Mouse (Mus musculus) forebrain, embryonic 15.5 days (tissue): ENCODE results near the gene Col23a1. TPM values are rescaled to one million over a fixed set of nuclear protein-coding genes. Genes with fewer than 3 reads are reported as not detected.

ENCODE experiments used
- ATAC-seq: fragments of 200-750 bp; cut with Nextera tagmentation; replicated peaks from 2 replicates; pipeline ENCODE4 v1.8.0; 2017; ENCODE audit warnings: mild to moderate bottlenecking, moderate TSS enrichment, moderate library complexity
- H3K27ac ChIP-seq: fragments of 300-500 bp; sonication (generic); replicated peaks from 2 replicates; pipeline ENCODE4 v1.5.1; 2015; ENCODE audit warnings: mild to moderate bottlenecking, inconsistent platforms
- H3K27me3 ChIP-seq: fragments of 300-500 bp; sonication (generic); 2 replicates; pipeline ENCODE4 v1.6.1; 2015; ENCODE audit warnings: inconsistent platforms
- H3K36me3 ChIP-seq: fragments of 300-500 bp; sonication (generic); 2 replicates; pipeline ENCODE4 v1.6.1; 2015; ENCODE audit warnings: mild to moderate bottlenecking, inconsistent platforms
- H3K4me1 ChIP-seq: fragments of 300-500 bp; sonication (generic); 2 replicates; pipeline ENCODE4 v1.6.1; 2015; ENCODE audit warnings: inconsistent platforms
- H3K4me2 ChIP-seq: fragments of 300-500 bp; sonication (generic); replicated peaks from 2 replicates; pipeline ENCODE4 v1.6.1; 2015; ENCODE audit warnings: mild to moderate bottlenecking, inconsistent platforms
- H3K4me3 ChIP-seq: fragments of 300-500 bp; sonication (generic); 2 replicates; pipeline ENCODE4 v1.5.1; 2015; ENCODE audit warnings: mild to moderate bottlenecking, inconsistent platforms
- H3K9ac ChIP-seq: fragments of 300-500 bp; sonication (generic); replicated peaks from 2 replicates; pipeline ENCODE4 v1.6.1; 2015; ENCODE audit warnings: mild to moderate bottlenecking, inconsistent platforms
- H3K9me3 ChIP-seq: fragments of 300-500 bp; sonication (generic); 2 replicates; pipeline ENCODE4 v1.6.1; 2016; ENCODE audit warnings: inconsistent platforms
- WGBS: fragments of 180-500 bp; shearing (Covaris S2); methylation state at CpG from one replicate; pipeline ENCODE4 v1.1.7; 2015; ENCODE audit warnings: mixed read lengths; 5-methylcytosine and 5-hydroxymethylcytosine counted together
- polyA plus RNA-seq: library from polyadenylated mRNA; unstranded; fragments of >200 nt; fragmentation: Nextera tagmentation; extraction: Ambion mirVana; gene quantifications from 2 replicates; pipeline ENCODE4 v1.2.1, GENCODE M21; 2015

Col23a1 gene
- polyA plus RNA-seq, 1 experiment from 2014 or later = 4.1 TPM

DNA sequence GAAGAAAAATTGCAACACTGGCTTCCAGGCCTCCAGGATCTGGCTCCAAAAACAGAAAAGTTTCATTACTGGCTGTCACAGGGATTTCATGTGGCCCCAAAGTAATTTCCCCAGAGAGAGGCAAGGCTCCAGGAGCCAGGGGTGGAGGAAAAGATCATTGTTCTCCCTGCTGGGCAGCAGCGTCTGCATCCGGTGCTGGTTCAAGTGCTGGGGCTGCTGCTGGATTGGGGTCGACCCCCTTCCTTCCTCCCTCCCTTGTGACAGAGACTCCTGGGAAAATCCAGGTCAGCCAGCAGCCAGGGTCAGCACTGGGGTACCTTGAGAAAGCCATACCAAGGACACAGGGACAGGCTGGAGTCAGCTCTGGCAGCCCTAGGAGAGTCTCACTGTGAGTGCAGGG is 129.1 kb downstream of the Col23a1 start:
- H3K4me3 ChIP-seq = no peak overlapping the region
- no peaks in the 10 kb centered on the region for H3K4me1 ChIP-seq
- 15% methylated on average over 3 of the region's 3 CpGs for WGBS
- ATAC-seq = no peak
- H3K4me2 ChIP-seq = no peak overlapping the region
- H3K27me3 ChIP-seq = no peaks in the 10 kb centered on the region
- no peak overlapping the region for H3K27ac ChIP-seq
- H3K9ac ChIP-seq = no peak overlapping the region
- H3K9me3 ChIP-seq = no peaks in the 10 kb centered on the region
- no peaks in the 10 kb centered on the region for H3K36me3 ChIP-seq

- Histone ChIP-seq H3K27ac (no peak overlapping the region), H3K4me1 (no peaks in the 10 kb centered on the region), H3K27me3 (no peaks in the 10 kb centered on the region), H3K4me2 (no peak overlapping the region), H3K9ac (no peak overlapping the region), H3K36me3 (no peaks in the 10 kb centered on the region), H3K4me3 (no peak overlapping the region), H3K9me3 (no peaks in the 10 kb centered on the region)
- WGBS = 72% methylated on average over 2 of the region's 2 CpGs
- ATAC-seq = no peak
These were observed 132.2 kb downstream of the Col23a1 start for GRCm38 (mm10) chr11:51421878-51422277.

- 79% methylated on average over 14 of the region's 14 CpGs for WGBS
- ATAC-seq = no peak
These were observed 133.0 kb downstream of the Col23a1 start for GRCm38 (mm10) chr11:51422713-51423112.

DNA sequence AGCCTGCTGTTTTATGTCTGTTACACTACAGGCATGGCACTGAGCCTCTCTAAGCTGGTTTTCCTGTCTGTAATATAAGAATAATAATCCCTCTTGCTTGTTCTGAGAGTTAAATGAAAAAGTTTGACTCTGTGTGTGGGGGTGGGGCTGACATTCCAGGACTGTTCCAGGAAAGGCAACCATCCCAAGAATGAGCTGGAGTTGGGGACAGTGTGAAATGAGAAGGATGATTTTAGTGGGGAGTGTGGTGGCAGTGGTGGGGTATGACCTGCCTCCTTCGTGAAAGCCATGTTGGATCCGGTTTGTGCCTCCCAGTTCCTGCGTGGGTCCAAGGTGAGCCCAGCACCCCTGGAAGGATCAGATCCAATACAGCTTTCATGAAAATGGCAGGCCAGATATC is 136.4 kb downstream of the Col23a1 start:
- Histone ChIP-seq H3K9me3 (no peaks in the 10 kb centered on the region), H3K27me3 (no peaks in the 10 kb centered on the region), H3K4me2 (no peak overlapping the region), H3K4me3 (no peak overlapping the region), H3K36me3 (no peaks in the 10 kb centered on the region), H3K4me1 (peaks cover 5% of the 10 kb centered on the region; the same call in 1 of the 2 replicates), H3K27ac (no peak overlapping the region), H3K9ac (no peak overlapping the region)
- no peak for ATAC-seq
- WGBS = 95% methylated on average over 3 of the region's 3 CpGs

More at GRCm38 (mm10) chr11:51422713-51423112, 133.0 kb downstream of the Col23a1 start:
- Histone ChIP-seq H3K4me2 (no peak overlapping the region), H3K27me3 (no peaks in the 10 kb centered on the region), H3K36me3 (no peaks in the 10 kb centered on the region), H3K9me3 (no peaks in the 10 kb centered on the region), H3K27ac (no peak overlapping the region), H3K4me1 (no peaks in the 10 kb centered on the region), H3K9ac (no peak overlapping the region), H3K4me3 (no peak overlapping the region)

- H3K27ac ChIP-seq = no peak overlapping the region
- H3K9ac ChIP-seq = no peak overlapping the region
- 47% methylated on average over 16 of the region's 16 CpGs for WGBS
- H3K4me2 ChIP-seq = no peak overlapping the region
- peaks cover 5% of the 10 kb centered on the region; the same call in 1 of the 2 replicates for H3K4me1 ChIP-seq
- no peaks in the 10 kb centered on the region for H3K27me3 ChIP-seq
- no peaks in the 10 kb centered on the region for H3K9me3 ChIP-seq
- H3K4me3 ChIP-seq = no peak overlapping the region
- no peak for ATAC-seq
- no peaks in the 10 kb centered on the region for H3K36me3 ChIP-seq
These were observed 139.9 kb downstream of the Col23a1 start for GRCm38 (mm10) chr11:51429428-51430179.

- Histone ChIP-seq H3K36me3 (no peaks in the 10 kb centered on the region), H3K4me1 (peaks cover 5% of the 10 kb centered on the region; the same call in 1 of the 2 replicates), H3K9me3 (no peaks in the 10 kb centered on the region), H3K4me2 (no peak overlapping the region), H3K27me3 (no peaks in the 10 kb centered on the region), H3K4me3 (no peak overlapping the region), H3K27ac (no peak overlapping the region), H3K9ac (no peak overlapping the region)
- 66% methylated on average over 8 of the region's 8 CpGs for WGBS
- ATAC-seq = no peak
These were observed 140.5 kb downstream of the Col23a1 start for GRCm38 (mm10) chr11:51430180-51430578.

GRCm38 (mm10) chr11:51431287-51431686 is 141.6 kb downstream of the Col23a1 start:
- Histone ChIP-seq H3K27me3 (no peaks in the 10 kb centered on the region), H3K4me1 (peaks cover 5% of the 10 kb centered on the region; the same call in 1 of the 2 replicates), H3K36me3 (no peaks in the 10 kb centered on the region), H3K27ac (no peak overlapping the region), H3K4me3 (no peak overlapping the region), H3K9ac (no peak overlapping the region), H3K4me2 (no peak overlapping the region), H3K9me3 (no peaks in the 10 kb centered on the region)
- WGBS = 82% methylated on average over 3 of the region's 3 CpGs
- ATAC-seq = no peak

DNA sequence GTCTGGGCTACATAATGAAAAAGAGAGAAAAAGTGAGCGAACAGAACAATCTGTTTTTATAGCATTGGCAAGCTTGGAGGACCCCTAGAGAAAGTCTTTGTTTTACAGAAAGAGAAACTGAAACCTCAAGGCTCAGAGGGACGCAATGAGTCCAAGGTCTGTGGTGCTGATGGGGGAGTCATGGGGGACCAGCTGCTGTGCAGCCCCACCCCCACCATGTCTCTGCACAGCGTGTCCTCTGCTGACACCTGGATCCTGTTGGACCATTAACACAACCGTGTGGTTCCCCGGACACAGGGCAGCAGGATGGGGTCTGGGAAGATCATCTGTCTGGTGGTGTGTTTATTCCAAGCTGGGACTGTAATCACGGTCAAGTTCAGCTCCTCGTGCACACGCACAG is 142.2 kb downstream of the Col23a1 start:
- H3K9me3 ChIP-seq = no peaks in the 10 kb centered on the region
- H3K27me3 ChIP-seq = no peaks in the 10 kb centered on the region
- no peak overlapping the region for H3K9ac ChIP-seq
- H3K4me3 ChIP-seq = no peak overlapping the region
- no peaks in the 10 kb centered on the region for H3K36me3 ChIP-seq
- H3K4me2 ChIP-seq = no peak overlapping the region
- 88% methylated on average over 8 of the region's 8 CpGs for WGBS
- H3K27ac ChIP-seq = no peak overlapping the region
- ATAC-seq = no peak
- H3K4me1 ChIP-seq = peaks cover 5% of the 10 kb centered on the region; the same call in 1 of the 2 replicates

- 0 out of 2 replicates have a peak, but pooled peaks cover 3% of the 10 kb centered on the region for H3K4me1 ChIP-seq
- no peaks in the 10 kb centered on the region for H3K27me3 ChIP-seq
- no peak overlapping the region for H3K4me2 ChIP-seq
- ATAC-seq = no peak
- 97% methylated on average over 7 of the region's 7 CpGs for WGBS
- H3K9ac ChIP-seq = no peak overlapping the region
- no peak overlapping the region for H3K27ac ChIP-seq
- H3K4me3 ChIP-seq = no peak overlapping the region
- no peaks in the 10 kb centered on the region for H3K36me3 ChIP-seq
- H3K9me3 ChIP-seq = no peaks in the 10 kb centered on the region
These were observed 152.3 kb downstream of the Col23a1 start for GRCm38 (mm10) chr11:51442006-51442405.

- no peak overlapping the region for H3K4me3 ChIP-seq
- 77% methylated on average over 8 of the region's 8 CpGs for whole genome bisulfite sequencing
These were observed 152.9 kb downstream of the Col23a1 start for GRCm38 (mm10) chr11:51442599-51442998.

GRCm38 (mm10) chr11:51443818-51444217 is 154.1 kb downstream of the Col23a1 start:
- H3K4me2 ChIP-seq = no peak overlapping the region
- H3K36me3 ChIP-seq = no peaks in the 10 kb centered on the region
- no peak overlapping the region for H3K9ac ChIP-seq
- H3K4me3 ChIP-seq = no peak overlapping the region
- 0 out of 2 replicates have a peak, but pooled peaks cover 5% of the 10 kb centered on the region for H3K4me1 ChIP-seq
- no peaks in the 10 kb centered on the region for H3K27me3 ChIP-seq
- 75% methylated on average over 2 of the region's 2 CpGs for WGBS
- H3K27ac ChIP-seq = no peak overlapping the region
- H3K9me3 ChIP-seq = no peaks in the 10 kb centered on the region
- no peak for ATAC-seq

More at GRCm38 (mm10) chr11:51442599-51442998, 152.9 kb downstream of the Col23a1 start:
- Histone ChIP-seq H3K36me3 (no peaks in the 10 kb centered on the region), H3K27me3 (no peaks in the 10 kb centered on the region), H3K9me3 (no peaks in the 10 kb centered on the region), H3K27ac (no peak overlapping the region), H3K4me2 (no peak overlapping the region), H3K9ac (no peak overlapping the region), H3K4me1 (0 out of 2 replicates have a peak, but pooled peaks cover 3% of the 10 kb centered on the region)
- ATAC-seq = no peak

GRCm38 (mm10) chr11:51444649-51445048 is 154.9 kb downstream of the Col23a1 start:
- H3K36me3 ChIP-seq = no peaks in the 10 kb centered on the region
- H3K4me3 ChIP-seq = no peak overlapping the region
- no peaks in the 10 kb centered on the region for H3K9me3 ChIP-seq
- H3K4me2 ChIP-seq = no peak overlapping the region
- 74% methylated on average over 7 of the region's 7 CpGs for WGBS
- H3K27me3 ChIP-seq = no peaks in the 10 kb centered on the region
- 0 out of 2 replicates have a peak, but pooled peaks cover 5% of the 10 kb centered on the region for H3K4me1 ChIP-seq
- H3K9ac ChIP-seq = no peak overlapping the region
- no peak for ATAC-seq
- H3K27ac ChIP-seq = no peak overlapping the region
